Mouse (Mus musculus): Measurements from ENCODE around the gene Rabggta. TPM values are rescaled to one million over a fixed set of nuclear protein-coding genes. Genes with fewer than 3 reads are reported as not detected.

Gene Rabggta
- polyA plus RNA-seq, 1 experiment from 2014 or later, result 46.3 TPM

DNA sequence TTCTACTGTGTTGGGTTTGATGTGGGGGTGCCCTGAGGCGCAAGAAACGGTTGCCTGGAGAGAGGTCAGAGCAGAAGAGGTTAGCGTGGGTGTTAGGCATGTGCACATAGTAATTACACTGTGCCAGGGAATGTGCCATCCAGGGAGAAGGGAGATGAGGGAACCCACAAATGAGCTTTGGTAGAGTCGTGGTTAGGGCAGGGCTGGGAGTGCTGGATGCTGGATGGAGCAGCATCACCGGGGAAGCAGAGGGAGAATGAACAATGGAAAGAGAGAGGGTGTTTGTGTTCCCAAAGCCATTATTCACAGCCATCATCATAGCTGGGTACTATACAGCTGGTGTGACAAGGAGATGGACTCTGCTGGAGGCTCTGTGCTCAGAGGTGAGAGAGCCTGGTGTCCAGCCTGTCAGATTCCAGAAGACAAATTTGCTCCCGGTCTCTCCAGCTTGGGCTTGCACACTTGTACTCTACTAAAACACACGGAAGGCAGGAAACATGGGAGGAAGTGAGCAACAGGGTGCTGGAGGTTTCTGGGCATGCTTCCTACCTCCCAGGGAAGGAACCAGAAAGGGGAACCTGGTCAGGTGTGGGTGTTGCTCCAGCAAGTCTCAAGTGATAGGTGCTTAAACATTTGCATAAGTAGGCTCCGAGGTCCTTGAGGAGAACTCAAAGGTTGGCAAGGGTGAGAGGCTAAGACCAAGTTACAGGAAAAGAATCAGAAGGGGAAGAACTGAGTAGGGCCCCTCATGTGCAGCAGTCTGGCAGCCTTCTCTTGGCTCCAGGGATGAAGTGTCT lies 6.0 kb upstream of the Rabggta start:
- no peak for ATAC-seq (ENCODE audit: low FRiP score, low read depth)
- H3K9me3 ChIP-seq, result no peaks in the 10 kb centered on the region
- H3K36me3 ChIP-seq, result no peaks in the 10 kb centered on the region
- no peaks in the 10 kb centered on the region for H3K4me1 ChIP-seq
- WGBS, result 72% methylated on average over 8 of the region's 8 CpGs
- H3K9ac ChIP-seq, result no peak overlapping the region
- no peaks in the 10 kb centered on the region for H3K27me3 ChIP-seq (replicated peaks)
- no peak overlapping the region for H3K4me2 ChIP-seq (replicated peaks)
- H3K4me3 ChIP-seq, result no peak overlapping the region
- no peak overlapping the region for H3K27ac ChIP-seq

GRCm38 (mm10) chr14:55726261-55726660 lies 4.2 kb upstream of the Rabggta start:
- Histone ChIP-seq H3K36me3 (no peaks in the 10 kb centered on the region), H3K27ac (no peak overlapping the region), H3K9ac (no peak overlapping the region), H3K27me3 (replicated peaks) (no peaks in the 10 kb centered on the region), H3K4me3 (no peak overlapping the region), H3K4me1 (0 out of 2 replicates have a peak, but pooled peaks cover 4% of the 10 kb centered on the region), H3K4me2 (replicated peaks) (no peak overlapping the region), H3K9me3 (no peaks in the 10 kb centered on the region)
- ATAC-seq (ENCODE audit: low FRiP score, low read depth), result no peak

- peaks cover 7% of the 10 kb centered on the region for H3K36me3 ChIP-seq
- H3K27me3 ChIP-seq (replicated peaks), result no peaks in the 10 kb centered on the region
- H3K9ac ChIP-seq, result no peak overlapping the region
- H3K27ac ChIP-seq, result no peak overlapping the region
- 0 out of 2 replicates have a peak, but pooled peaks cover 4% of the 10 kb centered on the region for H3K4me1 ChIP-seq
- no peak overlapping the region for H3K4me3 ChIP-seq
- no peak overlapping the region for H3K4me2 ChIP-seq (replicated peaks)
- no peaks in the 10 kb centered on the region for H3K9me3 ChIP-seq
- 71% methylated on average over 8 of the region's 8 CpGs for WGBS
- ATAC-seq (ENCODE audit: low FRiP score, low read depth), result no peak
Observed at GRCm38 (mm10) chr14:55724411-55724871, 2.4 kb upstream of the Rabggta start.

DNA sequence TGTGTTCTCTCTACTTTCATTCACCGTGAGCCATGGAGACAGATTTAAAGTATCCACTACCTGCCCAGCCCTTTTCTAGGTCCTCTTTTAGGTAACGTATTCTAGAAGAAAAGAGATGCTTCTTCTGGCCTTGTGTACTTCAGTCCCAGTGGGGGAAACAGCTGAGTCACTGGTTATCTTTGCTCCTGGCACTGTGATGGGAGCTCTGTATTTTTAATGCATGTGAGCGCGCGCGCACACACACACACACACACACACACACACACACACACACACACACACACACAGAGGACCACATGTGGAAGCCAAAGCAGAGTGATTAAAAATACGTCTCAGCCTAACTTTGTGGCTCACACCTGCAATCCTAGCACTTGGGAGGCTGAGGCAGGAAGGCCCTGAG lies 1.4 kb upstream of the Rabggta start:
- WGBS, result 95% methylated on average over 7 of the region's 7 CpGs
- ATAC-seq (ENCODE audit: low FRiP score, low read depth), result no peak
- no peaks in the 10 kb centered on the region for H3K9me3 ChIP-seq
- H3K4me1 ChIP-seq, result 0 out of 2 replicates have a peak, but pooled peaks cover 4% of the 10 kb centered on the region
- H3K9ac ChIP-seq, result no peak overlapping the region
- H3K36me3 ChIP-seq, result peaks cover 17% of the 10 kb centered on the region
- no peak overlapping the region for H3K27ac ChIP-seq
- no peak overlapping the region for H3K4me3 ChIP-seq
- H3K4me2 ChIP-seq (replicated peaks), result no peak overlapping the region
- H3K27me3 ChIP-seq (replicated peaks), result no peaks in the 10 kb centered on the region

GRCm38 (mm10) chr14:55722438-55722945 lies 429 bp upstream of the Rabggta start:
- ATAC-seq (ENCODE audit: low FRiP score, low read depth), result peak; percentile 26
- Histone ChIP-seq H3K36me3 (peaks cover 25% of the 10 kb centered on the region), H3K4me2 (replicated peaks) (peak overlapping the region; percentile 73), H3K27me3 (replicated peaks) (no peaks in the 10 kb centered on the region), H3K27ac (no peak overlapping the region), H3K4me1 (0 out of 2 replicates have a peak, but pooled peaks cover 4% of the 10 kb centered on the region), H3K4me3 (peak overlapping the region; percentile 80), H3K9ac (peak overlapping the region; percentile 74), H3K9me3 (no peaks in the 10 kb centered on the region)
- 49% methylated on average over 8 of the region's 8 CpGs for WGBS

GRCm38 (mm10) chr14:55721076-55721475 lies 987 bp downstream of the Rabggta start:
- no peaks in the 10 kb centered on the region for H3K9me3 ChIP-seq
- no peak for ATAC-seq (ENCODE audit: low FRiP score, low read depth)
- 72% methylated on average over 6 of the region's 6 CpGs for WGBS
- H3K36me3 ChIP-seq, result peaks cover 26% of the 10 kb centered on the region
- peak overlapping the region; percentile 80; the same call in 1 of the 2 replicates for H3K4me3 ChIP-seq
- H3K9ac ChIP-seq, result 0 out of 2 replicates have a peak overlapping the region, but pooled peaks have one; percentile 74
- no peak overlapping the region for H3K27ac ChIP-seq
- H3K27me3 ChIP-seq (replicated peaks), result no peaks in the 10 kb centered on the region
- peak overlapping the region; percentile 73 for H3K4me2 ChIP-seq (replicated peaks)
- H3K4me1 ChIP-seq, result 0 out of 2 replicates have a peak, but pooled peaks cover 4% of the 10 kb centered on the region

DNA sequence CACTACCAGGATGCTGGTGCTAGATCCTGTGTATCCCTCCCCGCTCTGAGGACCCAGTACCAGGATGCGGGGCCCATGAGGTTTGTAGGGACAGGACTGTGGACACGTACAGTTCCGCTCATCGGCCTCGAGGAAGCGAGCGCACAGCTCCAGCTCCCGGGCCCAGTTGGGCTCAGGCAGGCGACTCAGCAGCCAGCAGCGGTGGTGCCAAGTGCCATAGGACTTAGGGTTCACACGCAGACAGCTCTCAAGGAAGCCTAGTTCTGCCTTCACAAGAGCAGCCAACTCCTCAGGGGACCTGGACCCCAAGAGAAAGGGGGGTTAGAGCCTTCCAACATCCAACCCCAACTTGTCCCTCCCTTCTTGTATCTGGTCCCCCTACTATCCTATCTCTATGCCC lies 1.4 kb downstream of the Rabggta start:
- H3K4me2 ChIP-seq (replicated peaks), result peak overlapping the region; percentile 73; the same call in 1 of the 2 replicates
- no peak overlapping the region for H3K4me3 ChIP-seq
- 0 out of 2 replicates have a peak, but pooled peaks cover 4% of the 10 kb centered on the region for H3K4me1 ChIP-seq
- H3K36me3 ChIP-seq, result peaks cover 26% of the 10 kb centered on the region
- 91% methylated on average over 12 of the region's 12 CpGs for WGBS
- no peaks in the 10 kb centered on the region for H3K27me3 ChIP-seq (replicated peaks)
- H3K9ac ChIP-seq, result no peak overlapping the region
- no peak for ATAC-seq (ENCODE audit: low FRiP score, low read depth)
- no peaks in the 10 kb centered on the region for H3K9me3 ChIP-seq
- H3K27ac ChIP-seq, result no peak overlapping the region

DNA sequence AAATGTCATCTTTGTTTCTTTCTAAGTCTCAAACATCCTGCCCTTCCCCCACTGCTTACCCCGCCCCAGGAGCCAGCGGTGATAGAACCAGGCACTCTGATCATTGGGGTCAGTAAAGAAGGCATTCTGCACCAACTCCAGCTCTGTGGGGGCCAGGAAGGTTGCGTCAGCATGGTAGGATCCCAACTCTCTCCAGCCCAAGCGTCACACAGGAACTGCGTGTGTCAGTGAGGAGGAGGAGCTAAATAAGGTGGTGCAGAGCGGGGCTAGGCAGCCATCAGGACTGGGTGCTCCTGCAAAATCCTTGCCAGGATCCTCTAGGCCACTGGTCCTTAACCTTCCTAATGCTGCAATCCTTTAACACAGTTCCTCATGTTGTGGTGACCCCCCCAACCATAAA lies 2.3 kb downstream of the Rabggta start:
- WGBS, result 88% methylated on average over 6 of the region's 6 CpGs
- H3K9me3 ChIP-seq, result no peaks in the 10 kb centered on the region

GRCm38 (mm10) chr14:55716884-55717283 lies 5.2 kb downstream of the Rabggta start:
- Histone ChIP-seq H3K27ac (no peak overlapping the region), H3K9me3 (no peaks in the 10 kb centered on the region), H3K9ac (no peak overlapping the region), H3K4me2 (replicated peaks) (no peak overlapping the region), H3K36me3 (peaks cover 26% of the 10 kb centered on the region), H3K4me1 (0 out of 2 replicates have a peak, but pooled peaks cover 3% of the 10 kb centered on the region), H3K27me3 (replicated peaks) (peaks cover 22% of the 10 kb centered on the region), H3K4me3 (no peak overlapping the region)
- no peak for ATAC-seq (ENCODE audit: low FRiP score, low read depth)
- WGBS, result 74% methylated on average over 8 of the region's 8 CpGs

More for the DNA sequence above, 2.3 kb downstream of the Rabggta start:
- H3K4me2 ChIP-seq (replicated peaks), result no peak overlapping the region
- H3K4me3 ChIP-seq, result no peak overlapping the region
- no peak for ATAC-seq (ENCODE audit: low FRiP score, low read depth)
- no peak overlapping the region for H3K27ac ChIP-seq
- no peaks in the 10 kb centered on the region for H3K27me3 ChIP-seq (replicated peaks)
- H3K9ac ChIP-seq, result no peak overlapping the region
- H3K4me1 ChIP-seq, result 0 out of 2 replicates have a peak, but pooled peaks cover 4% of the 10 kb centered on the region
- peaks cover 26% of the 10 kb centered on the region for H3K36me3 ChIP-seq

- Histone ChIP-seq H3K4me3 (no peak overlapping the region), H3K9ac (no peak overlapping the region), H3K27ac (no peak overlapping the region), H3K4me1 (0 out of 2 replicates have a peak, but pooled peaks cover 3% of the 10 kb centered on the region), H3K9me3 (no peaks in the 10 kb centered on the region), H3K27me3 (replicated peaks) (peaks cover 23% of the 10 kb centered on the region), H3K4me2 (replicated peaks) (no peak overlapping the region), H3K36me3 (peaks cover 26% of the 10 kb centered on the region)
- WGBS, result 91% methylated on average over 6 of the region's 6 CpGs
- no peak for ATAC-seq (ENCODE audit: low FRiP score, low read depth)
Observed at GRCm38 (mm10) chr14:55716271-55716670, 5.8 kb downstream of the Rabggta start.

- no peak for ATAC-seq (ENCODE audit: low FRiP score, low read depth)
- 0 out of 2 replicates have a peak, but pooled peaks cover 3% of the 10 kb centered on the region for H3K4me1 ChIP-seq
- H3K27ac ChIP-seq, result no peak overlapping the region
- H3K4me3 ChIP-seq, result no peak overlapping the region
- H3K36me3 ChIP-seq, result peaks cover 22% of the 10 kb centered on the region
- no peaks in the 10 kb centered on the region for H3K9me3 ChIP-seq
- H3K27me3 ChIP-seq (replicated peaks), result peaks cover 23% of the 10 kb centered on the region
- H3K9ac ChIP-seq, result no peak overlapping the region
- no peak overlapping the region for H3K4me2 ChIP-seq (replicated peaks)
- 44% methylated on average over 6 of the region's 6 CpGs for WGBS
Observed at GRCm38 (mm10) chr14:55714893-55715292, 7.2 kb downstream of the Rabggta start.

DNA sequence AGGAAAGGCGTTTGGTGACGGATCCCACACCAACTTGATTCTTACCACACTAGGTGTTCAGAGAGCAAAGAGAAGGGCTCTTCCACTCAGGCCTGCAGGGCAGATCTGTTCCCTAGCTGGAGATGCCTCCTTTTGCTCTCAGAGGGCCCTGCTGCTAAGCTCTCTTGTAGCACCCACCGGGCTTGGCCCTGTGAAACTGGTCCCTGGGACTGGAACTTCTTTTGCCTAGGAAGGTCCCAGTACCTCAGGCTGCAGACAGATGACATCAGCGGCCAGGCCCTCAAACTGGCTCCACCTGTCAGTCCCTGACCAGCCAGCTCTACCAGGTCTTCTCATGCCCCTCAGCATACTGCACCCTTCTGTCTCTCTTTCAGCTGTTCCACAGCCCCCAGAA lies 8.3 kb downstream of the Rabggta start, which contains the start of gene Tgm1:
Gene Tgm1, minus strand, starts transcription at position 198 of the 394 bp plus-strand sequence.
- no peak for ATAC-seq (ENCODE audit: low FRiP score, low read depth)
- 24% methylated on average over 4 of the region's 4 CpGs for WGBS
- Histone ChIP-seq H3K4me3 (no peak within 1 kb of the TSS), H3K36me3 (peaks cover 11% of the 10 kb centered on the region), H3K27me3 (replicated peaks) (peaks cover 23% of the 10 kb centered on the region), H3K9ac (no peak within 1 kb of the TSS), H3K4me1 (0 out of 2 replicates have a peak, but pooled peaks cover 3% of the 10 kb centered on the region), H3K4me2 (replicated peaks) (peak within 1 kb of the TSS; percentile 33), H3K9me3 (no peaks in the 10 kb centered on the region), H3K27ac (no peak within 1 kb of the TSS)
